Mouse (Mus musculus) liver, adult 2 months (tissue): ENCODE measurements around the gene Stx4a.

Experiments used
- CTCF ChIP-seq: fragments of 200-500 bp; IDR thresholded peaks from 2 replicates; pipeline ENCODE4 v1.5.1; 2011; ENCODE audit warnings: low read depth, low read length, control low read depth
- POLR2A ChIP-seq: fragments of 200-500 bp; IDR thresholded peaks from 2 replicates; pipeline ENCODE4 v1.6.1; 2011; ENCODE audit warnings: low read length, control low read depth; ENCODE audit not compliant: insufficient read depth; ENCODE audit errors: extremely low read depth

GRCm38 (mm10) chr7:127887781-127888180 is 63.7 kb downstream of the Stx4a start:
- TF ChIP-seq CTCF, result no peak
- TF ChIP-seq POLR2A, result no peak
